Mouse (Mus musculus): ENCODE measurements around the gene Ei24.

Gene Ei24

GRCm38 (mm10) chr9:36796781-36797555, at the start of gene Ei24:
TSS of gene Ei24 (minus strand) at chr9:36797393.
- peak; percentile 72 for DNase-seq (ENCODE audit: low read depth, low spot score)

- no peak for DNase-seq (ENCODE audit: low read depth, low spot score)
Measured at GRCm38 (mm10) chr9:36846346-36846745, 49.2 kb upstream of the Ei24 start.

- no peak for DNase-seq (ENCODE audit: low read depth, low spot score)
Measured at GRCm38 (mm10) chr9:36833914-36834313, 36.7 kb upstream of the Ei24 start.

- DNase-seq (ENCODE audit: low read depth, low spot score) = peak; percentile 30
Measured at GRCm38 (mm10) chr9:36833043-36833881, 36.1 kb upstream of the Ei24 start.

- peak; percentile 67 for DNase-seq (ENCODE audit: low read depth, low spot score)
Measured at GRCm38 (mm10) chr9:36832529-36832928, 35.3 kb upstream of the Ei24 start.

GRCm38 (mm10) chr9:36831401-36831800, 34.2 kb upstream of the Ei24 start:
- no peak for DNase-seq (ENCODE audit: low read depth, low spot score)

GRCm38 (mm10) chr9:36826612-36827363, 29.6 kb upstream of the Ei24 start:
- no peak for DNase-seq (ENCODE audit: low read depth, low spot score)

- DNase-seq (ENCODE audit: low read depth, low spot score) = no peak
Measured at GRCm38 (mm10) chr9:36822024-36822423, 24.8 kb upstream of the Ei24 start.

GRCm38 (mm10) chr9:36821644-36822000, 24.4 kb upstream of the Ei24 start, which contains the start of gene Fez1:
TSS of gene Fez1 (plus strand) at chr9:36821864.
- peak; percentile 68 for DNase-seq (ENCODE audit: low read depth, low spot score)

- no peak for DNase-seq (ENCODE audit: low read depth, low spot score)
Measured at GRCm38 (mm10) chr9:36820969-36821643, 23.9 kb upstream of the Ei24 start.

- DNase-seq (ENCODE audit: low read depth, low spot score) = no peak
Measured at GRCm38 (mm10) chr9:36818905-36819304, 21.7 kb upstream of the Ei24 start.

GRCm38 (mm10) chr9:36814486-36814885, 17.3 kb upstream of the Ei24 start:
- DNase-seq (ENCODE audit: low read depth, low spot score) = no peak

GRCm38 (mm10) chr9:36808126-36808785, 11.1 kb upstream of the Ei24 start:
- no peak for DNase-seq (ENCODE audit: low read depth, low spot score)

GRCm38 (mm10) chr9:36805256-36805975, 8.2 kb upstream of the Ei24 start:
- no peak for DNase-seq (ENCODE audit: low read depth, low spot score)

- no peak for DNase-seq (ENCODE audit: low read depth, low spot score)
Measured at GRCm38 (mm10) chr9:36803926-36804325, 6.7 kb upstream of the Ei24 start.

- DNase-seq (ENCODE audit: low read depth, low spot score) = no peak
Measured at GRCm38 (mm10) chr9:36803386-36803785, 6.2 kb upstream of the Ei24 start.

- no peak for DNase-seq (ENCODE audit: low read depth, low spot score)
Measured at GRCm38 (mm10) chr9:36802951-36803350, 5.8 kb upstream of the Ei24 start.

- DNase-seq (ENCODE audit: low read depth, low spot score) = no peak
Measured at GRCm38 (mm10) chr9:36801961-36802360, 4.8 kb upstream of the Ei24 start.

- DNase-seq (ENCODE audit: low read depth, low spot score) = no peak
Measured at GRCm38 (mm10) chr9:36796224-36796623, 969 bp downstream of the Ei24 start.

GRCm38 (mm10) chr9:36795556-36795955, 1.6 kb downstream of the Ei24 start:
- no peak for DNase-seq (ENCODE audit: low read depth, low spot score)
